Mouse (Mus musculus) small intestine, adult 2 months (tissue): ENCODE data around the gene Meox2. TPM values are rescaled to one million over a fixed set of nuclear protein-coding genes. Genes with fewer than 3 reads are reported as not detected.

ENCODE experiments used
- H3K27ac ChIP-seq: fragments of 200-500 bp; 2 replicates; pipeline ENCODE4 v1.5.1; 2012; ENCODE audit warnings: low read depth, low read length, control low read depth, inconsistent platforms; ENCODE audit not compliant: insufficient read depth
- H3K27me3 ChIP-seq: fragments of 200-500 bp; 2 replicates; pipeline ENCODE4 v1.6.1; 2012; ENCODE audit warnings: mild to moderate bottlenecking, moderate library complexity, low read length, inconsistent platforms; ENCODE audit not compliant: control insufficient read depth, insufficient read depth
- H3K36me3 ChIP-seq: fragments of 200-500 bp; 2 replicates; pipeline ENCODE4 v1.6.1; 2012; ENCODE audit warnings: mild to moderate bottlenecking, low read length, control low read depth, inconsistent platforms; ENCODE audit not compliant: control insufficient read depth, insufficient read depth
- H3K4me1 ChIP-seq: fragments of 200-500 bp; 2 replicates; pipeline ENCODE4 v1.6.1; 2012; ENCODE audit warnings: low read length, inconsistent platforms, mixed read lengths; ENCODE audit not compliant: control insufficient read depth, insufficient read depth, insufficient read length
- H3K4me3 ChIP-seq: fragments of 200-500 bp; 2 replicates; pipeline ENCODE4 v1.5.1; 2012; ENCODE audit warnings: low read depth, mild to moderate bottlenecking, control low read depth, inconsistent platforms, low read length, moderate library complexity
- CTCF ChIP-seq: fragments of 200-500 bp; IDR thresholded peaks from 2 replicates; pipeline ENCODE4 v1.5.1; 2012; ENCODE audit warnings: low read depth, mild to moderate bottlenecking, control low read depth, inconsistent platforms, low read length, moderate library complexity, mixed read lengths; ENCODE audit not compliant: insufficient replicate concordance, insufficient read length; ENCODE audit errors: extremely low read depth
- POLR2A ChIP-seq: fragments of 200-500 bp; IDR thresholded peaks from 2 replicates; pipeline ENCODE4 v1.6.1; 2012; ENCODE audit warnings: low read depth, mild to moderate bottlenecking, control low read depth, inconsistent platforms, low read length, moderate library complexity
- WGBS: fragments of 180-500 bp; shearing (Covaris S2); methylation state at CpG from one replicate; pipeline ENCODE4 v1.1.7; 2018; 5-methylcytosine and 5-hydroxymethylcytosine counted together
- polyA plus RNA-seq: library from polyadenylated mRNA; depleted of rRNA; stranded (reverse); fragments of >200 nt; gene quantifications from 2 replicates; pipeline ENCODE4 v1.2.3, GENCODE M21; 2012; rRNA removed

The Meox2 gene
- polyA plus RNA-seq, 1 experiment = 0.22 TPM

- H3K4me3 ChIP-seq = no peak overlapping the region
- no peaks in the 10 kb centered on the region for H3K27me3 ChIP-seq
- H3K4me1 ChIP-seq = no peaks in the 10 kb centered on the region
- WGBS = 77% methylated on average over 3 of the region's 3 CpGs
- H3K27ac ChIP-seq = no peak overlapping the region
- TF ChIP-seq CTCF (no peak), POLR2A (no peak)
- no peaks in the 10 kb centered on the region for H3K36me3 ChIP-seq
These were observed 65.0 kb downstream of the Meox2 start for GRCm38 (mm10) chr12:37173324-37173723.

GRCm38 (mm10) chr12:37183689-37184088 is 75.3 kb downstream of the Meox2 start:
- peak; percentile 50; the same call in 1 of the 2 replicates for TF ChIP-seq CTCF
- no peak for TF ChIP-seq POLR2A
- H3K4me3 ChIP-seq = no peak overlapping the region
- no peaks in the 10 kb centered on the region for H3K36me3 ChIP-seq
- no peaks in the 10 kb centered on the region for H3K27me3 ChIP-seq
- no peaks in the 10 kb centered on the region for H3K4me1 ChIP-seq
- no peak overlapping the region for H3K27ac ChIP-seq

DNA sequence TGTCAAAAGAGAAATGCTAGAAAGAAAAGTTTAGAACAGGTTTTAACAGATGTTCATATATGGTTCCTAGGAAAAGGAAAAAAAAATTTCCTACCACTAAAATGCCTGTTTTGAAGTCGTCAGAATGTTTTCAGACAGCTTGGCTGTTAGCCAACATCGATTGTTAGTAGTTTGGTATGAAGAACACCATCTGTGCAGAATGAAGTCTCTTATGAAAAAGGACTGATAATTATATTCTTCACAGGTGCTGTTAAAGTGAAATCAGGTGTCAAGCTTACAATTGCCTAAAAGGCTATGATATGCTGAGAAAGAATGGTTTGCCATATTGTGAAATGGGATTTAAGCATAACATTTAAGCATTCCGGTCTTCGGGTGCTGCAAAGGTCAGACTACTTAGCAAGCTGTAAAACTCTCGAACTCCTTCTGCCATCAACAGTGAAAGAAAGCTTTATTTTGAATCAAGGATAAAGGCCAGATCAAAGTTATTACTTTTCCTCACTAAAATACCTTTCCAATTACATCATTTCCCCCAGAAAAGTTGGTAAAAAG is 80.7 kb downstream of the Meox2 start:
- TF ChIP-seq POLR2A = no peak
- no peak for TF ChIP-seq CTCF
- Histone ChIP-seq H3K36me3 (no peaks in the 10 kb centered on the region), H3K4me3 (no peak overlapping the region), H3K27me3 (no peaks in the 10 kb centered on the region), H3K4me1 (no peaks in the 10 kb centered on the region), H3K27ac (no peak overlapping the region)
- 43% methylated on average over 5 of the region's 5 CpGs for WGBS

Other genes starting within 250 kb of the Meox2 start
- 6.6 and 20.4 TPM in 2 replicates for gene Agmo, start 133.1 kb downstream of the Meox2 start, polyA plus RNA-seq